Mouse (Mus musculus): ENCODE results near the gene Tnnt1.

GRCm38 (mm10) chr7:4471179-4471555 lies 45.0 kb downstream of the Tnnt1 start:
- TF ChIP-seq CTCF (IDR thresholded peaks at IDR 0.05; ENCODE audit: low read depth, low read length): no peak
- TF ChIP-seq POLR2A (IDR thresholded peaks at IDR 0.05; ENCODE audit: borderline replicate concordance, low read depth, low read length): no peak
